Mouse (Mus musculus): ENCODE data around the gene 4632433K11Rik.

Gene 4632433K11Rik

GRCm38 (mm10) chr7:5020000-5020681, 13.8 kb upstream of the 4632433K11Rik start, which contains the start of the genes Zfp865 and Ccdc106:
Zfp865 (plus strand) TSS chr7:5020376.
Ccdc106 (plus strand) TSS chr7:5020553.
- peak; percentile 100 for DNase-seq

- no peak for DNase-seq
These were observed 13.2 kb upstream of the 4632433K11Rik start for GRCm38 (mm10) chr7:5020685-5021084.

- no peak for DNase-seq
These were observed 12.7 kb upstream of the 4632433K11Rik start for GRCm38 (mm10) chr7:5021197-5021596.

GRCm38 (mm10) chr7:5029543-5029942, 4.4 kb upstream of the 4632433K11Rik start:
- no peak for DNase-seq

GRCm38 (mm10) chr7:5029946-5030345, 4.0 kb upstream of the 4632433K11Rik start:
- DNase-seq, result no peak

- DNase-seq, result no peak
These were observed 3.2 kb upstream of the 4632433K11Rik start for GRCm38 (mm10) chr7:5030554-5031275.

- DNase-seq, result no peak
These were observed 2.4 kb upstream of the 4632433K11Rik start for GRCm38 (mm10) chr7:5031496-5031895.

- no peak for DNase-seq
These were observed 1.7 kb downstream of the 4632433K11Rik start for GRCm38 (mm10) chr7:5035628-5036027.

GRCm38 (mm10) chr7:5036136-5036535, 2.2 kb downstream of the 4632433K11Rik start:
- no peak for DNase-seq

- no peak for DNase-seq
These were observed 3.1 kb downstream of the 4632433K11Rik start for GRCm38 (mm10) chr7:5037026-5037425.

- no peak for DNase-seq
These were observed 3.5 kb downstream of the 4632433K11Rik start for GRCm38 (mm10) chr7:5037467-5037866.

GRCm38 (mm10) chr7:5038109-5038732, 4.3 kb downstream of the 4632433K11Rik start, which contains the start of gene Zfp784:
Zfp784 (minus strand) TSS chr7:5038446.
- DNase-seq, result peak; percentile 93

- DNase-seq, result no peak
These were observed 5.0 kb downstream of the 4632433K11Rik start for GRCm38 (mm10) chr7:5038940-5039339.

GRCm38 (mm10) chr7:5044981-5045380, 11.1 kb downstream of the 4632433K11Rik start:
- no peak for DNase-seq

- DNase-seq, result no peak
These were observed 12.2 kb downstream of the 4632433K11Rik start for GRCm38 (mm10) chr7:5046112-5046511.

- DNase-seq, result no peak
These were observed 13.4 kb downstream of the 4632433K11Rik start for GRCm38 (mm10) chr7:5047313-5047712.

- peak; percentile 74 for DNase-seq
These were observed 17.6 kb downstream of the 4632433K11Rik start, which contains the start of gene Zfp580 for GRCm38 (mm10) chr7:5051193-5052192. Zfp580 (plus strand) TSS chr7:5051538.

GRCm38 (mm10) chr7:5052438-5052837, 18.5 kb downstream of the 4632433K11Rik start:
- DNase-seq, result no peak

- DNase-seq, result peak; percentile 35
These were observed 19.0 kb downstream of the 4632433K11Rik start for GRCm38 (mm10) chr7:5052931-5053343.

- DNase-seq, result peak; percentile 38
These were observed 19.7 kb downstream of the 4632433K11Rik start for GRCm38 (mm10) chr7:5053456-5054179.

- DNase-seq, result peak; percentile 70
These were observed 22.8 kb downstream of the 4632433K11Rik start for GRCm38 (mm10) chr7:5056651-5057263.
